Mouse (Mus musculus): ENCODE measurements around the gene Itih5. TPM values are rescaled to one million over a fixed set of nuclear protein-coding genes. Genes with fewer than 3 reads are reported as not detected.

Gene Itih5
- polyA plus RNA-seq, 1 experiment, result 0.01 TPM

GRCm38 (mm10) chr2:10273541-10274050 lies 120.2 kb downstream of the Itih5 start:
- TF ChIP-seq GATA1 (IDR thresholded peaks at IDR 0.05; ENCODE audit: low read length), result no peak

- TF ChIP-seq GATA1 (IDR thresholded peaks at IDR 0.05; ENCODE audit: low read length), result no peak
Observed at GRCm38 (mm10) chr2:10276194-10276593, 122.8 kb downstream of the Itih5 start.

GRCm38 (mm10) chr2:10283686-10284085 lies 130.3 kb downstream of the Itih5 start:
- TF ChIP-seq GATA1 (IDR thresholded peaks at IDR 0.05; ENCODE audit: low read length), result no peak

GRCm38 (mm10) chr2:10284636-10285270 lies 131.4 kb downstream of the Itih5 start:
- no peak for TF ChIP-seq GATA1 (IDR thresholded peaks at IDR 0.05; ENCODE audit: low read length)

GRCm38 (mm10) chr2:10285975-10286374 lies 132.6 kb downstream of the Itih5 start:
- no peak for TF ChIP-seq GATA1 (IDR thresholded peaks at IDR 0.05; ENCODE audit: low read length)

GRCm38 (mm10) chr2:10288142-10288831 lies 134.9 kb downstream of the Itih5 start:
- no peak for TF ChIP-seq GATA1 (IDR thresholded peaks at IDR 0.05; ENCODE audit: low read length)

GRCm38 (mm10) chr2:10288881-10289280 lies 135.5 kb downstream of the Itih5 start:
- no peak for TF ChIP-seq GATA1 (IDR thresholded peaks at IDR 0.05; ENCODE audit: low read length)

- no peak for TF ChIP-seq GATA1 (IDR thresholded peaks at IDR 0.05; ENCODE audit: low read length)
Observed at GRCm38 (mm10) chr2:10290115-10290514, 136.7 kb downstream of the Itih5 start.

GRCm38 (mm10) chr2:10293556-10294206 lies 140.3 kb downstream of the Itih5 start:
- no peak for TF ChIP-seq GATA1 (IDR thresholded peaks at IDR 0.05; ENCODE audit: low read length)

GRCm38 (mm10) chr2:10295908-10296307 lies 142.5 kb downstream of the Itih5 start:
- TF ChIP-seq GATA1 (IDR thresholded peaks at IDR 0.05; ENCODE audit: low read length), result no peak

- no peak for TF ChIP-seq GATA1 (IDR thresholded peaks at IDR 0.05; ENCODE audit: low read length)
Observed at GRCm38 (mm10) chr2:10300244-10300643, 146.9 kb downstream of the Itih5 start.

GRCm38 (mm10) chr2:10300771-10301170 lies 147.4 kb downstream of the Itih5 start:
- TF ChIP-seq GATA1 (IDR thresholded peaks at IDR 0.05; ENCODE audit: low read length), result no peak

- no peak for TF ChIP-seq GATA1 (IDR thresholded peaks at IDR 0.05; ENCODE audit: low read length)
Observed at GRCm38 (mm10) chr2:10301391-10301790, 148.0 kb downstream of the Itih5 start.

GRCm38 (mm10) chr2:10301997-10302396 lies 148.6 kb downstream of the Itih5 start:
- no peak for TF ChIP-seq GATA1 (IDR thresholded peaks at IDR 0.05; ENCODE audit: low read length)

GRCm38 (mm10) chr2:10304911-10305310 lies 151.5 kb downstream of the Itih5 start:
- TF ChIP-seq GATA1 (IDR thresholded peaks at IDR 0.05; ENCODE audit: low read length), result no peak

Other genes with a start within 250 kb of the Itih5 start
- gene Taf3, start 105.0 kb upstream of the Itih5 start, polyA plus RNA-seq (2012), result 20.1 and 24.6 TPM in 2 replicates
- 25.2 and 39.2 TPM in 2 replicates for gene Atp5c1, start 73.1 kb upstream of the Itih5 start, polyA plus RNA-seq (2012)
- 0.83 and 3.4 TPM in 2 replicates for gene Kin, start 73.0 kb upstream of the Itih5 start, polyA plus RNA-seq (2012)
- gene Itih2, start 22.2 kb upstream of the Itih5 start, polyA plus RNA-seq (2012), result not detected in 2 replicates
- 19.5 and 28.4 TPM in 2 replicates for gene Sfmbt2, start 216.9 kb downstream of the Itih5 start, polyA plus RNA-seq (2012)

All from G1E-ER4 (cell line).